Mouse (Mus musculus) liver, embryonic 14.5 days (tissue): Measurements from ENCODE around the gene Mcemp1. TPM values are rescaled to one million over a fixed set of nuclear protein-coding genes. Genes with fewer than 3 reads are reported as not detected.
A peak's percentile ranks its signal among the peaks of the same experiment; 100 is the strongest.

Experiments used
- ATAC-seq: fragments of 200-750 bp; cut with Nextera tagmentation; 2 replicates; pipeline ENCODE4 v1.8.0; 2017; ENCODE audit warnings: moderate number of reproducible peaks, mild to moderate bottlenecking, moderate library complexity; ENCODE audit not compliant: insufficient read depth
- DNase-seq, 3 experiments: peaks; one replicate each; pipeline ENCODE4 v3.0.0-alpha.2; 2012 to 2013; ENCODE audit warnings: low read depth in 3 of 3, low spot score in 3 of 3
- H3K27ac ChIP-seq: fragments of 300-500 bp; sonication (generic); 2 replicates; pipeline ENCODE4 v1.5.1; 2014; ENCODE audit warnings: moderate library complexity, mild to moderate bottlenecking, control low read depth, inconsistent platforms
- H3K27me3 ChIP-seq: fragments of 300-500 bp; sonication (generic); 2 replicates; pipeline ENCODE4 v1.6.1; 2014; ENCODE audit warnings: mild to moderate bottlenecking, low read length, moderate library complexity; ENCODE audit not compliant: control insufficient read depth, insufficient read depth
- H3K36me3 ChIP-seq: fragments of 300-500 bp; sonication (generic); replicated peaks from 2 replicates; pipeline ENCODE4 v1.6.1; 2014; ENCODE audit warnings: low read depth; ENCODE audit not compliant: control insufficient read depth, insufficient read depth
- H3K4me1 ChIP-seq, 2 experiments: fragments of 200-500 bp in 1 of 2; fragments of 300-500 bp in 1 of 2; sonication (generic) in 1 of 2; replicated peaks; 2 replicates each; pipeline ENCODE4 v1.6.1; 2012 to 2014; ENCODE audit warnings: antibody characterized with exemption in 1 of 2, inconsistent platforms in 1 of 2, low read length in 1 of 2; ENCODE audit not compliant: control insufficient read depth in 2 of 2, insufficient read depth in 2 of 2
- H3K4me2 ChIP-seq: fragments of 300-500 bp; sonication (generic); 2 replicates; pipeline ENCODE4 v1.6.1; 2014; ENCODE audit warnings: low read depth, mild to moderate bottlenecking, control low read depth, moderate library complexity
- H3K4me3 ChIP-seq, 2 experiments: fragments of 200-500 bp in 1 of 2; fragments of 300-500 bp in 1 of 2; sonication (generic) in 1 of 2; 2 replicates each; pipeline ENCODE4 v1.5.1; 2012 to 2014; ENCODE audit warnings: low read depth in 2 of 2, low read length in 2 of 2, mild to moderate bottlenecking in 2 of 2, control low read depth in 1 of 2, inconsistent platforms in 1 of 2, moderate library complexity in 1 of 2; ENCODE audit not compliant: insufficient read depth in 1 of 2
- H3K9ac ChIP-seq: fragments of 300-500 bp; sonication (generic); replicated peaks from 2 replicates; pipeline ENCODE4 v1.6.1; 2014; ENCODE audit warnings: mild to moderate bottlenecking, control low read depth, moderate library complexity
- H3K9me3 ChIP-seq: fragments of 300-500 bp; sonication (generic); 2 replicates; pipeline ENCODE4 v1.6.1; 2016; ENCODE audit warnings: low read length, mixed read lengths; ENCODE audit not compliant: control insufficient read depth
- CTCF ChIP-seq: IDR thresholded peaks from 2 replicates; pipeline ENCODE4 v1.5.1; 2016; ENCODE audit warnings: antibody characterized with exemption, low read depth, control low read depth
- EP300 ChIP-seq: IDR thresholded peaks from 2 replicates; pipeline ENCODE4 v1.6.1; 2016; ENCODE audit warnings: antibody characterized with exemption, low read depth
- WGBS: fragments of 180-500 bp; shearing (Covaris S2); extraction: QIAGEN DNeasy Blood & Tissue Kit; methylation state at CpG from one replicate; pipeline ENCODE4 v1.1.7; 2014; ENCODE audit not compliant: insufficient replicate concordance; 5-methylcytosine and 5-hydroxymethylcytosine counted together
- polyA plus RNA-seq, 2 experiments: library from polyadenylated mRNA; depleted of rRNA in 1 of 2; stranded (reverse) in 1 of 2; unstranded in 1 of 2; fragments of >200 nt; fragmentation: Nextera tagmentation in 1 of 2; extraction: Ambion mirVana in 1 of 2; gene quantifications; 2 replicates each; pipeline versions ENCODE4 v1.2.1 to v1.2.3; 2012 to 2014

Mcemp1 gene
- polyA plus RNA-seq (2012; rRNA removed): 1.4 and 1.9 TPM in 2 replicates
- 3.1 and 3.7 TPM in 2 replicates for polyA plus RNA-seq (2014; fragmentation: Nextera tagmentation; extraction: Ambion mirVana)

GRCm38 (mm10) chr8:3665507-3665906, at the start of gene Mcemp1:
Gene Mcemp1 (plus strand): TSS chr8:3665754.
- Histone ChIP-seq H3K4me1 (no peaks in the 10 kb centered on the region), H3K36me3 (no peaks in the 10 kb centered on the region), H3K4me3 (no peak within 1 kb of the TSS), H3K27me3 (no peaks in the 10 kb centered on the region), H3K9ac (no peak within 1 kb of the TSS), H3K4me2 (no peak within 1 kb of the TSS), H3K9me3 (no peaks in the 10 kb centered on the region), H3K27ac (no peak within 1 kb of the TSS)
- DNase-seq: no peak
- TF ChIP-seq EP300: no peak
- TF ChIP-seq CTCF: no peak
- no peak for ATAC-seq
- WGBS: 60% methylated on average over 6 of the region's 6 CpGs

DNA sequence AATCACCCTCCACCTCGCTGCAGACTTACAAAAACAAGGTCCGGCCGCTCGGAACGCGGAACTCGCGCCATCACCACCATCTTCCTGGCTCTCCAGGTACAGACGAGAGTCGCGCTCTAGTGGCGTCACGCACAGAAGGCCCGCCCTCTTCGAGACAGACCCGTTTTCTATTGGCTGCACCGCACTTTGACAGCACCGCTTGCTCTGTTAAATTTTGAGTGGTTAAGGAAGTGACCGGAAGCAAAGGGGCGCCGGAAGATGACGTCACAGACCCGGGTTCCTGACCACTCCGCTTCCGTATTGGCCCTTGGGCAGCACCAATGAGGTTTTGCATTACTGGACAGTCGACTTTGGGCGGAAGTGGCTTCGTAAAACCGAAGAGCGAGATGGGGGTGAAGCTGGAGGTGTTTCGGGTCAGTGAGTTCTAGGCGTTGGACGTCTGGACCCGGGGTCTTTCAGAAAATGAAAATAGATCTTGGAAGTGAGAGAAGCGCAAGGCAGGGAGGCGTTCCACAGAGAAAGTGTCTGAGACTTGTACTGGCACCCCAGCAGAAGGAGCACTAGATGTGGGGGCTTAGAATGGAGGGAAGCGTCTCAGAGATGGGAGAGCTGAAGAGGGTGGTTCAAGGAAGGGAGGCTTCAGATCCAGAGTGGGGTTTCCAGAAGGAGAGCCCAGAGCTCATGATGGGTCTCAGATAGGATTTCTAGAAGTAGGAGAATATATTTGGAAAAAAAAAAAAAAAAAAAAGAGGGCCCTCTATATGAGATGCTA, 44.2 kb upstream of the Mcemp1 start, which contains the start of the genes Xab2 and Pet100:
Gene Xab2, minus strand, starts transcription at position 118 of the 772 bp plus-strand sequence.
Gene Pet100, plus strand, starts transcription at position 350 of the 772 bp plus-strand sequence.
- under 1% methylated on average over 37 of the region's 37 CpGs for WGBS
- Histone ChIP-seq H3K9ac (peak within 1 kb of the TSS; percentile 82), H3K4me2 (peak within 1 kb of the TSS; percentile 85), H3K4me3 (peak within 1 kb of the TSS; percentile 96 to 100), H3K4me1 (peaks cover 8 to 13% of the 10 kb centered on the region in 2 experiments), H3K27ac (peak within 1 kb of the TSS; percentile 19; the same call in 1 of the 2 replicates), H3K36me3 (peaks cover 19% of the 10 kb centered on the region), H3K9me3 (no peaks in the 10 kb centered on the region), H3K27me3 (no peaks in the 10 kb centered on the region)
- DNase-seq (peak; percentile 99 to 100 (median 100)), ATAC-seq (peak; percentile 97)
- TF ChIP-seq EP300: peak; percentile 46
- TF ChIP-seq CTCF: no peak

DNA sequence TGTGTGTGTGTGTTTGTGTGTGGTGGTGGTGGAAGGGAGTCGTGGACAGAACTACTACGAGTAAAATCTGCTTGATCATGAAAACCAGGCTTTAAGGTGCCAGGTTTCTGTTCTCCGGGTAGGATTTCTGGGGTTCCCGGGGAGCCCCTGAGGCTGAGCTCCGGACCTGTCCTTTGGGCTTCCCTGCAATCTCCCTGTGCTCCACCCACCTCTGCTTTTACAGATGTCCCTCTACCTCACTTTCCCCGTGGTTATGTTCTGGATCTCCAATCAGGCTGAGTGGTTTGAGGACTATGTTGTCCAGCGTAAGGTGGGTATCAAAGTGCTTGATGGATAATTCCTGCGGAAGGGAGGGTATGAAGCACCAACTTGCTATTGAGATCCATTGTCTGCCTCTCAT, 43.4 kb upstream of the Mcemp1 start:
- DNase-seq (no peak), ATAC-seq (no peak)
- Histone ChIP-seq H3K9me3 (no peaks in the 10 kb centered on the region), H3K36me3 (peaks cover 14% of the 10 kb centered on the region), H3K9ac (peak overlapping the region; percentile 72), H3K27me3 (no peaks in the 10 kb centered on the region), H3K4me2 (peak overlapping the region; percentile 85), H3K4me1 (peaks cover 8 to 13% of the 10 kb centered on the region in 2 experiments), H3K27ac (no peak overlapping the region), H3K4me3 (peak overlapping the region; percentile 96 to 100)
- 59% methylated on average over 8 of the region's 8 CpGs for WGBS
- TF ChIP-seq CTCF (no peak), EP300 (no peak)

- Histone ChIP-seq H3K9me3 (no peaks in the 10 kb centered on the region), H3K27ac (no peak within 1 kb of the TSS), H3K4me1 (peaks cover 3 to 8% of the 10 kb centered on the region in 2 experiments; a peak in 3 of 4 replicates), H3K4me3 (no peak within 1 kb of the TSS), H3K4me2 (no peak within 1 kb of the TSS), H3K36me3 (no peaks in the 10 kb centered on the region), H3K27me3 (no peaks in the 10 kb centered on the region; the same call in 1 of the 2 replicates), H3K9ac (no peak within 1 kb of the TSS)
- DNase-seq (no peak), ATAC-seq (no peak)
- TF ChIP-seq CTCF: no peak
- no peak for TF ChIP-seq EP300
- 71% methylated on average over 1 of the region's 1 CpGs for WGBS
These were observed 40.1 kb upstream of the Mcemp1 start, which contains the start of gene Pcp2 for GRCm38 (mm10) chr8:3625445-3625844. Gene Pcp2 (minus strand): TSS chr8:3625545.

DNA sequence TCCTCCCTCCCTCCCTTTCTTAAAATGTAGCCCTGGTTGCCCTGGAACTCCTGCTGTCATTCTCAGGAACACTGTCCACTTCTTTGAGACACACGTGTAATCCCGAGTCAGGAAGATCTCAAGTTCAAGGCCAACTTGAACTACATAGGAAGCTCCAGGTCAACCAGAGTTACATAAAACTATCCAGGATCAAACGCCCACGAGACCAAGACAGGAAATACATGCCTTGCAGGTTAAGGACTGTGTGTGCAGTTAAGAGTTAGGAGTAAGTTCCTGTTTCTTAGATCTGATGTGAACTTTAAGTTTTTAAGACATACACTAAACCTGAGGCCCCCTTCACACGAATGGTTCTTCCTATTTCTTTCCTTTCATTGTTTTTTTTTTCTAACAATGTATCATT, 38.6 kb upstream of the Mcemp1 start:
- Histone ChIP-seq H3K4me2 (no peak overlapping the region), H3K36me3 (no peaks in the 10 kb centered on the region), H3K27me3 (no peaks in the 10 kb centered on the region; the same call in 1 of the 2 replicates), H3K4me1 (peaks cover 9 to 17% of the 10 kb centered on the region in 2 experiments; a peak in 3 of 4 replicates), H3K4me3 (no peak overlapping the region), H3K27ac (no peak overlapping the region), H3K9ac (no peak overlapping the region), H3K9me3 (no peaks in the 10 kb centered on the region)
- ATAC-seq (no peak), DNase-seq (no peak)
- TF ChIP-seq CTCF (no peak), EP300 (no peak)
- WGBS: 19% methylated on average over 5 of the region's 5 CpGs
